Mouse (Mus musculus): ENCODE results near the gene Tgif1.

The Tgif1 gene

DNA sequence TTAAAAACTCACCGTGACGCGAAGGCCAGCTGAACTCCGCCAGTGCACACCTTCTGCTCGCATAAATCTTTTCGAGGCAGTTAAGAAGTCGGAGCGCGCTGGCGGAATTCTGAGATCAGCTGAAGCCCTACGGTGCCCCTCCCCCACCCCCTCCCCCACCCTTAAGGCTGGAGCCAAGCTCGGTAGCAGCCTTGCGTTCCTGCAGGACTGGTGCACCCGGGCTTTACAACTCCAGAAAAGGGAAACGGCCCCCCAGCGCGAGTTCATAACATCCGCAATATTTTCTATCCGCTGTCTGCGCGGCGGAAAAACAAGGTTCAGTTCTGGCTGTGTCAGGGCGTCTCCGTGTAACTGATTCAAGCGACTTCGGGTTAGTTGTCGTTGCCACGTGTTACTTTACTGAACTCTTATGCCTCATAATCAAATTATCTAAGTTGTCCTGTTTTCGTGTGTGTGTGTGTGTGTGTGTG is at the start of gene Tgif1:
TSS of gene Tgif1 (minus strand) at position 111 of the 470 bp plus-strand sequence.
- ATAC-seq (ENCODE audit: insufficient number of reproducible peaks, low FRiP score, low TSS enrichment), result no peak

DNA sequence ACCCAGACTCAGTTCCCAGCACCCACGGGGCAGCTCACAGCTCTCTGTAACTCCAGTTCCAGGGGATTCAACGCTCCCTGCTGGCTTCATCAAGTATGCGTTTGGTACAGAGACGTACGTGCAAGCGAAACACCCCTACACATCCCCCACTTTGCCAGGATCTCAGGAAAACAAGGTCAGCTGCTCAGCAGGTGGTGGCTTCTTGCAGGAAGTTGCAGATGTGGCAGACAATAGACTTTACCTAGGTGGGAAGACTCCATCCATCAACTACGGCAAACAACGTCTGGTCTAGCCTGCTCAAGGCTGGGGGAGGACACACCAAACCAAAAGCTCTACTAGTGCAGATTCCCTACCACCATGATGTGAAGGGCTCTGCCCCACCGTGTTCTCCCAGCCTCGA is 47.3 kb upstream of the Tgif1 start:
- no peak for ATAC-seq (ENCODE audit: insufficient number of reproducible peaks, low FRiP score, low TSS enrichment)

DNA sequence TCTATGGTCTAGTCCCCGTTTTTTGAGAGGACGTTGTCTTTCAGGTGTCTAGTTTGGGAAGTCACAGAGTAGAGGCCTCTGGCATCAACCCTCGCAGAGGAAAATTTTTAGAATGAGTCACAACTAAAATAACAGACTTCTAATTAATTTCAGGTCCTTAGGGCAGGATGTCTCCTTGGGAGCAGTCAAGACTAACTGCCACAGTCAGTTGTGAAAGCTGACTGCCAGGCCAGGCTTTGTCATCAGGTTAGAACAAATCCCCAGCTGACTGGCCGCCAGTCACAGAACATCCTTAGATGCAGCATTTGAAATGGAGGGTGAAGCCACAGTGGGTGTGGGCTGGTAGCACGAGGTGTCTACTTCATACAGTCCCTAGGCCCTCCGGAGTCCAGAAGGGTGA is 46.3 kb upstream of the Tgif1 start:
- no peak for ATAC-seq (ENCODE audit: insufficient number of reproducible peaks, low FRiP score, low TSS enrichment)

DNA sequence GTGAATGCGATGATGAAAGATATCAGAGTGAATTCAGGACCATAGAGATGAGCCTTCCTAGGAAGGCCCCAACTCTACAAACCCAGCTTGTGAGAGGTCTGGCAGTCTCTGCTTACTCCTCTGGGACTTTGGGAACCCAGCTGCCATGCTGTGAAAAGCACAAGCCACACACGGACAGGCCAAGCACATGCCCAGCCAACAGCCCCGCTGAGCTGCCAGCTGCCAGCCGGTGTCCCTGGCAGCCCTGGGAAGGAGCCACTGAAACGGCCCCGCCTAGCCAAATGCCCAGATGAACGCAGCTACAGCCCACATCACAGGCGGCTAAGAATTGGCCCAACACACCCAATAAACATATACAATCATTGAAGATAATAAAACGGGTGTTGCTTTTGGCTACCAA is 41.5 kb upstream of the Tgif1 start:
- ATAC-seq (ENCODE audit: insufficient number of reproducible peaks, low FRiP score, low TSS enrichment), result peak; percentile 96

DNA sequence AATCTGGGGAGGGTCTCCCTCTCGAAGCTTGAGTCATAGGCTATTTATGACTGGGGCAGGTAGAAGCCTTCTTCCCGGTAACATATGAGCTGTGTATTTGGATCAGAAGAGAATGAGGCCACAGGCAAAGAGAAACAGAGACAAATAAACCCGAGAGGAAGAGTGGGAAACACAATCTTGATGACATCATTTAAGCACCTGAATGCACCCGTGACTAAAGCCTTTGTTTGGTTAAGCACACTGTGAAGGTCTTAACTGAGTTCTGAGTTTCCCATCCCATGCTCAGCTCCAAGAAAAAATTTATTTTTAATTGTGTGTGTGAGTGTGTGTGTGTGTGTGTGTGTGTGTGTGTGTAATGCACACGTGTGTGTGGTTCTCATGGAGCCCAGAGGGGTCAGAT is 39.8 kb upstream of the Tgif1 start:
- ATAC-seq (ENCODE audit: insufficient number of reproducible peaks, low FRiP score, low TSS enrichment), result no peak

DNA sequence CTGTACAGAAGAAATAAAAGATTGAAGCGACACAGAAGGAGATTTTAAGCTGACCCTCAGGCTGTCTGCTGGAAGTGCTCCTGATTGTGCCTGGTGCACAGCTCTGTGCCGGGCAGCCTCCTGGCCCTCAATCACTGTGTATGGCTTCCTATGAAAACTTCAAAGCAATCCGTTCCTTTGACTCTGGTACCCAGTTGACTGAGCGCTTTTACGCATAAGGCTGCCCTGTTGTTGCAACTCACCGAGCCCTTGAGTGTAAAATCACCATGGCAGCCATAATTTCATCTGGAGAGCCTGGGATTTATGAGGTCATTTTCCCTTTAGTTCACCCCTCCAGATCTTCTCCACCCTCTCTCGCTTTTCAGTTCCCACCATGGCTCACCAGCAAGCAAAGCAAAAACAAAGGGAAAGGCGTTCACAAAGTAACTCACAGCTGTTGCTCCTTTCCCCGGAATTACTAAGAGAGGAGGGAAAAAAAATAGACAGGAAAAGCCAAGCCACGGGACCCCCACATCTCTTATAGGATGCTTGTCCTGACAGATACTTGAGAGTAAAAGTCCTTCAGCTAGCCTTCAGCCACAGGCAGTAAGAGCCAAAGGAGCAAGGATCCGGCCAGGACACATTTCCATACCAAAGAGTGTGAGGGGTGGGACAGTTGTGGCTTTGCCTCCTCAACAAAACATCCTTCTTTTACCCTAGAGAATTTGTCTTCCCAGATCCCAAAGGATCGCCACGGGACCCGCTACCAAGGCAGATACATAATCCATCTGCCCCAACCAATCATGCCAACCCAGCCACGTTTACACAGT is 39.1 kb upstream of the Tgif1 start:
- no peak for ATAC-seq (ENCODE audit: insufficient number of reproducible peaks, low FRiP score, low TSS enrichment)

DNA sequence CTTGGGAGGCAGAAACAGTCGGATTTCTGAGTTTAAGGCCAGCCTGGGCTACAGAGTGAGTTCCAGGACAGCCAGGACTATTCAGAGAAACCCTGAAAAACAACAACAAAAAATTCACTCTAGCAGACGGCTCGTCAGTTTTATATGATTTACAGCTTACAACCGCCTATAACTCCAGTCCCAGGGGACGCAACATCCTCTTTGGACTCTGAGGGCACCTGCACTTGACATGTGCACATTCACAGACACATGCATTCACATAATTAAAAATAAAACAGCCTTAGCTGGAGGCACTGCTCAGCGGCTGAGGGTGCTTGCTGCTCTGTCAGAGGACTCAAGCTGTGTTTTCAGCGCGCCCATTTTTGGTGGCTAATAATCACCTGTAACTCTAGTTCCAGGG is 37.2 kb upstream of the Tgif1 start:
- no peak for ATAC-seq (ENCODE audit: insufficient number of reproducible peaks, low FRiP score, low TSS enrichment)

DNA sequence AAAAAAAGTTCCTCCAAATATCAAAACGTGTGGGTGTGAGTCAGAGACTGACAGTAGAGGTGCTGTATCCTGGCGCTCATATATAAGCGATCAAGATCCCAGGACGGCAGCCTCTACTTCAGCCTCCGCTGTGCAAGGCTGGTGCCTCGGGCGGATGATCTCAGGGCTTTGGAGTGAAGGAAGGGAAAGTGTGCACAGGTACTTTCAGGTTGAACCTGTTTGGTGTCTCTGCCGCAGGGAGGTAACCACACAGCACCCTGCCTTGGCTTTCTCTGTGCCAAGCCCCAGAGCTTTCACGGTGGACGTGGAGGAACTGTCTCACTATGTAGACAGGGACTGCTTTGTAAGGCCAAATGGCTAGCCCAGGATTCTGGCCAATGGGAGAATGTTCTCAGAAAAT is 35.3 kb upstream of the Tgif1 start:
- ATAC-seq (ENCODE audit: insufficient number of reproducible peaks, low FRiP score, low TSS enrichment), result no peak

DNA sequence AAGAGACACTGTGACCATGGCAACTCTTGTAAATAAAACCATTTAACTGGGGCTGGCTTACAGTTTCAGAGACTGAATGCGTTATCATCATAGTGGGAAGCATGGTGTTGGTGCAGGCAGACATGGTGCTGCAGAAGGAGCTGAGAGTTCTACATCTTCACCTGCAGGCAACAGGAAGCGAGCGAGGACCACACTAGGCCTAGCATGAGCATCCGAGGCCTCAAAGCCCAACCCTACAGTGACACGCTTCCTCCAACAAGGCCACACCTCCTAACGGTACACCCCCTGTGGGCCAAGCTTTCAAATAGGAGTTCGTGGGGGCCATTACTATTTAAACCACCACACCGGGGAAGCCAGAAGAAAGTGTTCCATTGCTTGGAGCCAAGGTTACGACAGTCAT is 34.5 kb upstream of the Tgif1 start:
- no peak for ATAC-seq (ENCODE audit: insufficient number of reproducible peaks, low FRiP score, low TSS enrichment)

DNA sequence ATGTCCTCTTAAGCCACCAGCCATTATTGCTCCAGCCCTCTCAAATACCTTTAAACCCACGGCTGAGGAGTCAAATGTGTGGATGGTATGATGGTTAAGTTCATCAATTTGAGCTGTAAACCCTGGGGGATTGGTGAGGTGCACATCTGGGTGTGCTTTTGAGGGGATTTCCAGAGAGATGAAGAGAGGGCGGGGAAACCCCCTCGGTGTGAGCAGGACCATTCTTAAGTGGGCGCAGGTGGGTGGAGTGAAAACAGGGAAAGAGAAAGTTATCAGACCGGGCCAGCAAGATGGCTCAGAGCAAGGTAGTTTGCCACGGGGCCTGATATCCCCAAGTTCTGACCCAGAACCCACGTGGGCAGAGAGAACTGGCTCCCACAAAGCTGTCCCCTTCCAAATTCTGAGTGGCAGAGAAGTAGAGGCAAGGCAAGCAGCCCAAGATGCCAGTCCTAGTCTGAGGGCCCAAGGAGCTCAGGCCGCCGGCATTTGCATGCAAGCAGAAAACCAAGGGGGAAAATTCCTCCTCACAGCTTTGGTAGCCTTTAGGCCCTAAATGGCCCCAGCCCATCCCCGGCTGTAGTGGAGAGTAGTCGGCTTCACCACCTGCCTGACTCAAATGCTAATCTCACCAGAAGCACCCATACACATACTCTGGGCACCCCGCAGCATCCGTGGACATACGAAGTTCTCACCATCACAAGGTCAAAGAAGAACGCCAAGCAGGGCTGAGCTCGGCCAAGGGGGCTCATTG is 33.5 kb upstream of the Tgif1 start:
- ATAC-seq (ENCODE audit: insufficient number of reproducible peaks, low FRiP score, low TSS enrichment), result no peak

DNA sequence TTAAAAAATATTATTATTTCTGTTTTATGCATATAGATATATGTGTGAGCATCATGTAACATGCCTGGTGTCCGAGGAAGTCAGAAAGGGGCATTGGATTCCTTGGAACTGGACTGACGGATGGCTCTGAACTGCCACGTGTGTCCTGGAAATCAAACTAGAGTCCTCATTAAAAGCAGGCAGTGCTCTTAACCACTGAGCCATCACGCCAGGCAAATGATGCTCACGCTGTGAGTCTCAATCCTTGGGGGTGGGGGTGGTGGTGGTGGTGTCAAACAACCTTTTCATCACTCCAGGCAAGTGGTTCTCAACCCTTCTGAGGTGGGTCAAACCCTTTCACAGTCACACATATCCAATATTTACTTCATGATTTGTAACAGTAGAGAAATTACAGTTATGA is 32.5 kb upstream of the Tgif1 start:
- ATAC-seq (ENCODE audit: insufficient number of reproducible peaks, low FRiP score, low TSS enrichment), result no peak

DNA sequence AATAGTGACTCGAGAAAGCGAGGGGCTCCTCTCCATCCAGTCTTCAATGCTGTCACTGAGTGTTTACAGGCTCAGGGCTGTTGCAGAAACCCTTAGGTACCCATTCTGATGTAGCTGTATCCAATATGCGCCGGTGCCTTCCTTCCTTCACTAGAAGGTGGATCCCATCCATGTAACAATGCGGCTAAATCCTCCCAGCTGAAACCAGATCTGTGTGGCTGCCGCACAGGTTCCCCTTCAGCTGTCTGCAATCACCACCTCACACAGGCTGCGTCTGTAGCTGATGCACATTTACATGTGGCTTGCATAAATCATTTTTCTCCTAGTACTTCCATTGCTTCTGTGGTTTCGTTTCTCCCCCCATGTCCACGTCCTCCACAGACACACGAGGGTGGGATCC is 28.6 kb upstream of the Tgif1 start:
- no peak for ATAC-seq (ENCODE audit: insufficient number of reproducible peaks, low FRiP score, low TSS enrichment)

DNA sequence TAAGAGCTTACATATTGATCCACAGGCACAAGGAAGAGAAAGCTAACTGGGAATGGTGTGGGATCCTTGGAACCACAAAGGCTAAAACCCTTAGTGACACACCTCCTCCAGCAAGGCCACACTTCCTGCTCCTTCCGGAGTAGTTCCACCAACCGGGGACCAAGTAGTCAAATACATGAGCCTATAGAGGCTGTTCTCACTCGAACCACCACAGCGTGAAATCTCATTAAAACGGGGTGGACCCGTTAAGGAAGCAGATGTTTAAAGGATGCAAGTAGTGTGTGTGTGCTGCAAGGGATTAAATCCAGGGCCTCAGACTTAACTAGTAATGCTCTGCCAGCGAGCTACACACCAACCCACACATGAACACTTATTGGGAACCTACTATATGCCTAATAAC is 27.8 kb upstream of the Tgif1 start:
- no peak for ATAC-seq (ENCODE audit: insufficient number of reproducible peaks, low FRiP score, low TSS enrichment)

DNA sequence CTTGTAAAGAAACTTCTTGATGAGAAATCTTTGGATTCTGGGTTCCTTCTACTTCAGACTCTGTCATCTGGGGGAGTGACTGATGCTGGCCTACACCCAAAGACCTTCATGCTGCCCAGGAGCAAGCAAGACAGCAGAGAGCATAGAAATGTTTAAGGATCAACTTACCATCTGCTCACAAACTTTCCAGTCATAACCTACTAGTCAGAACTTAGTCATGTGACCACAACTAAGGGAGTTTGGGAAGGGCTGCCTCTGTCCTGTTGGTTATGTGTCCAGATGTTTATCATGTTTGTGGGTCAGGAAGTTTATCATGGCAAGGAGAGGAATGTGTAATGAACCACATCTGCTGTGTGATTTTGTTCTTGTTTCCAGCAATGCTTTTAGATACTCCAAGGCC is 24.9 kb upstream of the Tgif1 start:
- ATAC-seq (ENCODE audit: insufficient number of reproducible peaks, low FRiP score, low TSS enrichment), result no peak

DNA sequence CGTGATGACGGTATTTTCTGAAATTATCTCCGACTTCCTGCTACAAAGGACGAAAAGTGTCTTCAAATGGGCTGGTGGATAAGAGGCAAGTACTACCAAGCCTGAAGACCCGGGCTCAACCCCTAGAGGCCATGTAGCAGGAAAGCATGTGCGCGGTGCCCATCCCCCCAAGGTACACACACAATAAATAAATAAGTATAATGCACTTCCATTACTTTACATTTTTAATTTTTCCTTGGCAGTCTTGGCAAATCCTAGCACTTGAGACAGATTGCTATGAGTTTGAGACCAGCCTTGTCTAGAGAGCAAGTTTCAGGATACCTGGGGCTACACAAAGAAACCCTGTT is 20.4 kb upstream of the Tgif1 start:
- no peak for ATAC-seq (ENCODE audit: insufficient number of reproducible peaks, low FRiP score, low TSS enrichment)

DNA sequence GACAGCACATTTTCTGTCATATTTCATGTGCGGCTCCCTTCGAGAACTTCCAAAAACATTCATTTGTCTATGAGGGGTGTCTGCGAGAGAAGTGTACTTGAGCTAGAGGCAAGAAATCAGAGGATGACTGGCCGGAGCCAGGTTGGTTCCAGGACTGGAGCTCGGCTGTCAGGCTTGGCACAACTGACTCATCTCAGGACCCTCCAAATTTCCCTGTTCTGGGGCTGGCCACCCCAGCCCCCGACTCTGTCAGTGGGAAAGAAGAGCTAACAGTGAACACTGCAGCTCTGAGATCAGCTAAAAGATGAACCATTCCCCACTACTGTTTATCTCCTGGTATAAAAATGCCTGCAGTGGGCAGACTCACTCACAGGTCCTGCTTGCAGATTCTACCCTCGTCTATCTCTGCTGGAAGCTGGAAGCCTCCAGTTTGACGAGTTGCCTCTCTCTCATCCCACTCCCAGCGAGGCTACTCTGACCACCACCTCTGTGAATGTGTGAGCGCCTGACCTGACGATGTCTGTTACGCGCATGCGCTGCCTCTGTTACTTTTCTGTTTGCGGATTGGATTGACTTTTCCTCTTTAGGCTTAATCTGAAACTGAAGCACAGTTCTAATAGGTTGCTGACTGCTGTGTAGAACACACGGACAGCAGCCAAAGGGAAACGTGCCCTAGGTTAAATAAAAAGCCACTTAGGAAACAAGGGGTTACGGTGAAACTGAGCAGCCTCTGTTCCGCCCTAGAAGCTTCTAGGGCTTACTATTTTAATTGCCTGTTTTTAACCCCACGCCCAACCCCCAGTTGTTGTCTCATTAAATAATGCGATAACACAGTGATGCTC is 19.8 kb upstream of the Tgif1 start:
- no peak for ATAC-seq (ENCODE audit: insufficient number of reproducible peaks, low FRiP score, low TSS enrichment)

DNA sequence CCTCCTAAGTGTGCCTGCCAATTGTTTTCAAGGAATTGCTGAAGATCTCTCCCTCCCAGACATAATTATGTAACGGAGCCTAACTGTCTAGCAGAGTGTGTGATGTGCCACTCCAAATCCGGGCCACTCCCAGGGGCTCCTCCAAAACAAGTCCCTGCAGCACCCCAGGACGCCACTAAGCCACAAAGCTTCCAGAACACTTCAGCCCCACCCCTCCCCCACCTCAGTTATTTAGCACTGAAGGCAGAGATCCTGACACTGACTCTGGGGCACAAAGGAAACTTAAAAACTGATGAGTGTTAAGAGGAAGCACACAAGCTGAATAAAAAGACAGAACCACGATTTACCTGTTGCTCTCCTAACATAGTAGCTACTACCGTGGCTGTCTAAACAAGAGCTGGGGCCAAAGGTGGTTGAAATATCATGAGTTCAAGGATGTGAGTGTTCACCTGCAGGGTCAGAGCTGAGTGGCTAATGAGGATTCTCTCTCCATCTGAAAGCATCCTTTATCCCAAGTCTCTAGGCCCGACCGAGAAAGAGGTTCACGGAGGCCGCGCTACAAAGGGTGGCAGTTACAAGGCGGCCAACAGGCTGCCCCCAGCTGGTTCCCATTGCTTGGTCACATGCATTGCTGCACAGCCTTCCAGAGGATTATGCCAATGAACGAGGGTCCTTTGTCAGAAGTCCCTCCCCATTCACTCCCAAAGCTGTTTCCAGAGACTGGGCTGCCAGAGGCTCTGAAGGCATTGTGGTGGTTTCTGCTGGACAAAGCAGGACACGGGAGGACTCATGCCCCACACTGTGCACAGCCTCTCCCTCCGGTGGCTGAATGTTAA is 19.0 kb upstream of the Tgif1 start:
- ATAC-seq (ENCODE audit: insufficient number of reproducible peaks, low FRiP score, low TSS enrichment), result no peak

DNA sequence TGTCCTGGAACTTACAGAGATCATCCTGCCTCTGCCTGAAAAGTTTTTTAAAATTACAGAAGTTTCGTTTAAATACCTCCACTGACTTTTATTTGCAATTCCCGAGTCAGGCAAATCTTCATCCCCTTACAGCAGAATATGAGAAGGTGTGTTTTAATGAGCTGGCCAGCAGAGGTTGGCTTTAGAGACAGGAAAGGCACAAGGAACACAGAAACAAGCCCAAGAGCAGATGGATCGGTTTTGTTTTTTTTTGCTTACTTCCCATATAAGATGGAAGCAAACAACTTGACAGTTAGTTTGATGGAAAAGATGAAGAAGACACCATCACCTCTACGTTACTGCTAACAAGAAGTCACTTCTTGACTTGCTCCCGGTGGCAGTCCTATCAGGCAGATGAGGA is 18.3 kb upstream of the Tgif1 start:
- ATAC-seq (ENCODE audit: insufficient number of reproducible peaks, low FRiP score, low TSS enrichment), result no peak

DNA sequence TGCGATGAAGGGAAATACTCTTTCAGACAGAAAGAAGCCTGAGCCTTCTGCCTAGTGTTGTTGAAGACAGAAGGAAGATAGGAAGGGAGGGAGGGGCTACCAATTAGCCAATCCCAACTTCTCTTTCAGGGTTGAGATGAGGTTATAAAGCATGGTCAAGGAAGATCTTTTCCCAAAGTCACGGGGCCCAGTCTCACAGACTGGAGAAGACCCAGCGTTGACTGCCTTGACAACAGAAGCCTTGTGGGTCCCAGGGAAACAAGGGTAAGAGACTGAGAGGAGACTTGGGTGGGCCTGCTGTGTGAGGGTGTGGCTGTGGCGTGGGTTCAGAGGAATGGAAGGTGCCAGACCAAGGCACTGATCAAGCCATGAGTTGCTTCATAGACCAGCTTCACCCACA is 17.2 kb upstream of the Tgif1 start:
- ATAC-seq (ENCODE audit: insufficient number of reproducible peaks, low FRiP score, low TSS enrichment), result no peak

DNA sequence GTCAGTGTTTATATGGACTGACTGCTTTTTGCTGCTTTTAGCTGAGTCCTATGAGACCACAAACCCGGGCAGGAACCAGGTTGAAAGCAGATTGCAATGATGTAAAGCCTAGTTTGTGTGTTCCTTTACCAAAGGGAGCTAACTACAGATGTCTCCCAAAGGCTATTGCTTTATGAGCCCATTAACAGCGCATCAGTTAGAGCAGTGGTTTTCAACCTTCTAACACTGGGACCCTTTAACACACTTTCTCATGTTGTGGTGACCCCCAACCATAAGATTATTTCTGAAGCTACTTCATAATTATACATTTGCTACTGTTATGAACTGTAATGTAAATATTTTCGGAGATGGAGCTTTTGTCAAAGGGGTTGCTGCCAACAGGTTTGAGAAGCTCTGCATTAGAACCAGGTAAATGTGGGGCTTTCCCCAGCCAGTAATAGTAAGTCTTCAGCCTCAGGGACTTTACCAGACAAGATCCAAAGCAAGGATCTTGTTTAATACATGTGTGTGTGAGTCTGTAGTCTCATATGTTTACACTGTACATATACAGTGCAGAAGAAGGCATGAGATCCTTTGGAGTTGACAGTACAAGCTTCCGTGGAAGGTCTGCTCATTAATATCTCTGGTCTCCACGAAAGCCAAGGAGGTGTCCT is 15.4 kb upstream of the Tgif1 start:
- no peak for ATAC-seq (ENCODE audit: insufficient number of reproducible peaks, low FRiP score, low TSS enrichment)

Data from cerebellum, adult (tissue).